Mouse (Mus musculus) liver, postnatal 0 days (tissue): ENCODE measurements at regions not wholly inside any gene's neighbourhood (a gene's known extent, or its start where the extent isn't known, plus 50 kb on each side); places are given as distances from the start of the nearest gene placed in this dataset.

Source experiments
- CTCF ChIP-seq: sonication (generic); IDR thresholded peaks from 2 replicates; pipeline ENCODE4 v1.5.1; 2016; ENCODE audit warnings: antibody characterized with exemption, low read depth
- EP300 ChIP-seq: IDR thresholded peaks from 2 replicates; pipeline ENCODE4 v1.6.1; 2016; ENCODE audit warnings: antibody characterized with exemption, low read depth, mild to moderate bottlenecking

DNA sequence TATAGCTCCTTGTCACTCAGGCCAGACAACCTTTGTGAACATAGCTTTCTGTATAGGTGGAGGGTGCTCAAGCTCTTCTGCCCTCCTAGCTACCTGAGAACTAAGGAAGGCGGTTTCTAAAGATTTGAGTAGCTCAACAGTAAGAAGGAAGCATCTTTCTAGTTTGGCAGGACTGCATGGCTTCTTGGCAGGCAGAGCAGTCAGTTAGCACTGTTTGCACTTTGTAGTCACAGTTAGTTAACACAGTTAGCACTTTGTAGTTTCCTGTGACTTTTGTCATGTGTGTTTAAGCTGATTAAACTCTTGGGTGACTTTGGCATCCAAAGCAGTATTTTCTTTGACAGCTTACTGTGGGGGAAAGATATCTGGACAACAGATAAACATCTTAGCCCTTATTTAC, 219.7 kb downstream of the Zbbx start:
- TF ChIP-seq EP300: no peak
- TF ChIP-seq CTCF: no peak
